Mouse (Mus musculus) limb, embryonic 12.5 days (tissue): ENCODE measurements around the gene Gm10300. TPM values are rescaled to one million over a fixed set of nuclear protein-coding genes. Genes with fewer than 3 reads are reported as not detected.

Experiments
- ATAC-seq: fragments of 200-750 bp; cut with Nextera tagmentation; 2 replicates; pipeline ENCODE4 v1.8.0; 2017; ENCODE audit warnings: low read depth, moderate TSS enrichment; ENCODE audit not compliant: insufficient number of reproducible peaks, insufficient read depth, low FRiP score, low TSS enrichment
- H3K27ac ChIP-seq: fragments of 300-500 bp; sonication (generic); 2 replicates; pipeline ENCODE4 v1.5.1; 2016; ENCODE audit warnings: mild to moderate bottlenecking, moderate library complexity
- H3K27me3 ChIP-seq: fragments of 300-500 bp; sonication (generic); 2 replicates; pipeline ENCODE4 v1.6.1; 2016; ENCODE audit warnings: mild to moderate bottlenecking, moderate library complexity
- H3K36me3 ChIP-seq: fragments of 300-500 bp; sonication (generic); 2 replicates; pipeline ENCODE4 v1.6.1; 2016; ENCODE audit warnings: mild to moderate bottlenecking, moderate library complexity
- H3K4me1 ChIP-seq: fragments of 300-500 bp; sonication (generic); replicated peaks from 2 replicates; pipeline ENCODE4 v1.6.1; 2016
- H3K4me2 ChIP-seq: fragments of 300-500 bp; sonication (generic); 2 replicates; pipeline ENCODE4 v1.6.1; 2016; ENCODE audit warnings: mild to moderate bottlenecking, moderate library complexity
- H3K4me3 ChIP-seq: fragments of 300-500 bp; sonication (generic); replicated peaks from 2 replicates; pipeline ENCODE4 v1.5.1; 2016; ENCODE audit warnings: mild to moderate bottlenecking
- H3K9ac ChIP-seq: fragments of 300-500 bp; sonication (generic); replicated peaks from 2 replicates; pipeline ENCODE4 v1.6.1; 2016; ENCODE audit warnings: mild to moderate bottlenecking, moderate library complexity
- H3K9me3 ChIP-seq: fragments of 300-500 bp; sonication (generic); 2 replicates; pipeline ENCODE4 v1.6.1; 2016; ENCODE audit warnings: mild to moderate bottlenecking, moderate library complexity
- WGBS: fragments of 180-500 bp; shearing (Covaris S2); methylation state at CpG from one replicate; pipeline ENCODE4 v1.1.7; 2016; 5-methylcytosine and 5-hydroxymethylcytosine counted together
- polyA plus RNA-seq: library from polyadenylated mRNA; unstranded; fragments of >200 nt; fragmentation: Nextera tagmentation; extraction: Ambion mirVana; gene quantifications from 2 replicates; pipeline ENCODE4 v1.2.1, GENCODE M21; 2016

Gene Gm10300
- polyA plus RNA-seq, 1 experiment from 2014 or later: 0.23 TPM

- no peaks in the 10 kb centered on the region for H3K27me3 ChIP-seq
- 91% methylated on average over 2 of the region's 2 CpGs for WGBS
- no peaks in the 10 kb centered on the region for H3K9me3 ChIP-seq
- no peaks in the 10 kb centered on the region for H3K36me3 ChIP-seq
- H3K4me2 ChIP-seq: no peak overlapping the region
- no peaks in the 10 kb centered on the region for H3K4me1 ChIP-seq
- no peak for ATAC-seq
- H3K9ac ChIP-seq: no peak overlapping the region
- no peak overlapping the region for H3K4me3 ChIP-seq
- no peak overlapping the region for H3K27ac ChIP-seq
Measured at GRCm38 (mm10) chr4:132059541-132059940, 15.0 kb upstream of the Gm10300 start.

- Histone ChIP-seq H3K9me3 (no peaks in the 10 kb centered on the region), H3K9ac (no peak overlapping the region), H3K4me2 (no peak overlapping the region), H3K4me1 (no peaks in the 10 kb centered on the region), H3K27me3 (no peaks in the 10 kb centered on the region), H3K27ac (no peak overlapping the region), H3K36me3 (no peaks in the 10 kb centered on the region), H3K4me3 (no peak overlapping the region)
- WGBS: 57% methylated on average over 17 of the region's 17 CpGs
- ATAC-seq: no peak
Measured at GRCm38 (mm10) chr4:132060040-132060832, 14.3 kb upstream of the Gm10300 start.

- H3K4me2 ChIP-seq: no peak overlapping the region
- no peaks in the 10 kb centered on the region for H3K27me3 ChIP-seq
- 0 out of 2 replicates have a peak, but pooled peaks cover 7% of the 10 kb centered on the region for H3K4me1 ChIP-seq
- H3K9ac ChIP-seq: no peak overlapping the region
- H3K27ac ChIP-seq: no peak overlapping the region
- no peaks in the 10 kb centered on the region for H3K9me3 ChIP-seq
- H3K4me3 ChIP-seq: no peak overlapping the region
- WGBS: 75% methylated on average over 8 of the region's 8 CpGs
- no peak for ATAC-seq
- no peaks in the 10 kb centered on the region for H3K36me3 ChIP-seq
Measured at GRCm38 (mm10) chr4:132062289-132062688, 12.2 kb upstream of the Gm10300 start.

- no peaks in the 10 kb centered on the region for H3K9me3 ChIP-seq
- no peak overlapping the region for H3K4me2 ChIP-seq
- no peaks in the 10 kb centered on the region for H3K36me3 ChIP-seq
- H3K27ac ChIP-seq: no peak overlapping the region
- 0 out of 2 replicates have a peak, but pooled peaks cover 7% of the 10 kb centered on the region for H3K4me1 ChIP-seq
- no peak for ATAC-seq
- H3K9ac ChIP-seq: no peak overlapping the region
- no peaks in the 10 kb centered on the region for H3K27me3 ChIP-seq
- WGBS: 69% methylated on average over 17 of the region's 17 CpGs
- no peak overlapping the region for H3K4me3 ChIP-seq
Measured at GRCm38 (mm10) chr4:132062934-132063884, 11.3 kb upstream of the Gm10300 start.

GRCm38 (mm10) chr4:132064550-132064949 is 9.9 kb upstream of the Gm10300 start:
- H3K9me3 ChIP-seq: no peaks in the 10 kb centered on the region
- no peak overlapping the region for H3K4me3 ChIP-seq
- no peak overlapping the region for H3K4me2 ChIP-seq
- H3K4me1 ChIP-seq: 0 out of 2 replicates have a peak, but pooled peaks cover 7% of the 10 kb centered on the region
- no peaks in the 10 kb centered on the region for H3K36me3 ChIP-seq
- no peak for ATAC-seq
- H3K27ac ChIP-seq: no peak overlapping the region
- no peaks in the 10 kb centered on the region for H3K27me3 ChIP-seq
- WGBS: 89% methylated on average over 5 of the region's 5 CpGs
- no peak overlapping the region for H3K9ac ChIP-seq

GRCm38 (mm10) chr4:132065578-132065977 is 8.9 kb upstream of the Gm10300 start:
- H3K9ac ChIP-seq: no peak overlapping the region
- H3K36me3 ChIP-seq: no peaks in the 10 kb centered on the region
- no peak overlapping the region for H3K4me3 ChIP-seq
- no peak for ATAC-seq
- H3K4me1 ChIP-seq: 0 out of 2 replicates have a peak, but pooled peaks cover 7% of the 10 kb centered on the region
- no peaks in the 10 kb centered on the region for H3K27me3 ChIP-seq
- H3K27ac ChIP-seq: no peak overlapping the region
- H3K9me3 ChIP-seq: no peaks in the 10 kb centered on the region
- WGBS: 68% methylated on average over 3 of the region's 3 CpGs
- H3K4me2 ChIP-seq: no peak overlapping the region

GRCm38 (mm10) chr4:132066101-132066773 is 8.3 kb upstream of the Gm10300 start:
- 72% methylated on average over 10 of the region's 10 CpGs for WGBS
- no peak for ATAC-seq
- Histone ChIP-seq H3K4me2 (no peak overlapping the region), H3K9ac (no peak overlapping the region), H3K4me3 (no peak overlapping the region), H3K9me3 (no peaks in the 10 kb centered on the region), H3K27me3 (no peaks in the 10 kb centered on the region), H3K27ac (no peak overlapping the region), H3K4me1 (0 out of 2 replicates have a peak, but pooled peaks cover 7% of the 10 kb centered on the region), H3K36me3 (no peaks in the 10 kb centered on the region)

GRCm38 (mm10) chr4:132067112-132067937 is 7.2 kb upstream of the Gm10300 start:
- Histone ChIP-seq H3K4me3 (no peak overlapping the region), H3K27me3 (no peaks in the 10 kb centered on the region), H3K9ac (no peak overlapping the region), H3K27ac (no peak overlapping the region), H3K4me2 (no peak overlapping the region), H3K4me1 (0 out of 2 replicates have a peak, but pooled peaks cover 7% of the 10 kb centered on the region), H3K36me3 (no peaks in the 10 kb centered on the region), H3K9me3 (no peaks in the 10 kb centered on the region)
- 79% methylated on average over 14 of the region's 14 CpGs for WGBS
- no peak for ATAC-seq

- Histone ChIP-seq H3K36me3 (no peaks in the 10 kb centered on the region), H3K9me3 (no peaks in the 10 kb centered on the region), H3K4me2 (no peak overlapping the region), H3K4me1 (peaks cover 9% of the 10 kb centered on the region; the same call in 1 of the 2 replicates), H3K4me3 (no peak overlapping the region), H3K9ac (no peak overlapping the region), H3K27ac (no peak overlapping the region), H3K27me3 (peaks cover 3% of the 10 kb centered on the region)
- 76% methylated on average over 2 of the region's 2 CpGs for WGBS
- no peak for ATAC-seq
Measured at GRCm38 (mm10) chr4:132067938-132068235, 6.6 kb upstream of the Gm10300 start.

- H3K4me3 ChIP-seq: no peak overlapping the region
- no peak overlapping the region for H3K9ac ChIP-seq
- H3K4me2 ChIP-seq: no peak overlapping the region
- H3K27me3 ChIP-seq: peaks cover 12% of the 10 kb centered on the region
- no peaks in the 10 kb centered on the region for H3K36me3 ChIP-seq
- WGBS: 91% methylated on average over 2 of the region's 2 CpGs
- no peak for ATAC-seq
- H3K27ac ChIP-seq: no peak overlapping the region
- H3K9me3 ChIP-seq: no peaks in the 10 kb centered on the region
- peaks cover 15% of the 10 kb centered on the region for H3K4me1 ChIP-seq
Measured at GRCm38 (mm10) chr4:132071674-132072073, 2.8 kb upstream of the Gm10300 start.
